Mouse (Mus musculus): ENCODE measurements around the gene Ube2j2.

Ube2j2 gene

DNA sequence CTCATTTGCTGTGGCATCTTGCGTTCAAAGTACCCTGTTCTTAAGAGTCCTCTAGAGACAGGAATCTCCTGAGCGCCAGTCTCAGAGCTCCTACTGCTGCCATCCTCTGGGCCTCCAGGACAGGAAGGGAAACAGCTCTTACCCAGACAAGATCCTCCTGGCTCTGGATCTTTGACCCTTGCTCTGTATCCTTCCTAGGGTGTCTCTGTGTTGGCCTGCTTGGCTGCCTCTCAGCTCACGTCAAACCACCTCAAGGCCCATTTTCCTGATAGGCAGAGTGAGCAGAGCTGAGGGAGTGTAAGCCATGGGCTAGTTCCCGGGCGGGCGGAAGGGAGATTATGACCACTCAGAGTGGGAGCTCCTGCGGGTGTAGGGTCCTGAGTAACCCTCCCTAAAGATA is 19.5 kb downstream of the Ube2j2 start:
- DNase-seq (ENCODE audit: low spot score): no peak

DNA sequence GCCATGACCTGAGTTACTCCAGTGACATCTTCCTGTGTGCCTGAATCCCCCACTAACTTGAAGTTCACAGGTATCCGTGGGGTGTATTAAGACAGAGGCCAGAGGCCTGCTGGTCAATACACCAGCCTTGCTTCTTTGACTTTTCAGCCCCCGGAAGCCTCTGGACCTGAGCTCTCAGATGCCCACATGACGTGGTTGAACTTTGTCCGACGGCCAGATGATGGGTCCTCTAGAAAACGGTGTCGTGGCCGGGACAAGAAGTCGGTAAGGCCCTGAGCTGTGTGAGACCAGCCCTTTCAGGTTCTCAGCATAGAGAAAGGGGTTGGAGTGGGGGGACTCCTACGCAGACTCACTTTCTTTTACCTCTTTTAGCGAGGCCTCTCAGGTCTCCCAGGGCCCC is 20.8 kb downstream of the Ube2j2 start:
- DNase-seq (ENCODE audit: low spot score): no peak

GRCm38 (mm10) chr4:155969043-155969653 is 25.5 kb downstream of the Ube2j2 start:
- no peak for DNase-seq (ENCODE audit: low spot score)

DNA sequence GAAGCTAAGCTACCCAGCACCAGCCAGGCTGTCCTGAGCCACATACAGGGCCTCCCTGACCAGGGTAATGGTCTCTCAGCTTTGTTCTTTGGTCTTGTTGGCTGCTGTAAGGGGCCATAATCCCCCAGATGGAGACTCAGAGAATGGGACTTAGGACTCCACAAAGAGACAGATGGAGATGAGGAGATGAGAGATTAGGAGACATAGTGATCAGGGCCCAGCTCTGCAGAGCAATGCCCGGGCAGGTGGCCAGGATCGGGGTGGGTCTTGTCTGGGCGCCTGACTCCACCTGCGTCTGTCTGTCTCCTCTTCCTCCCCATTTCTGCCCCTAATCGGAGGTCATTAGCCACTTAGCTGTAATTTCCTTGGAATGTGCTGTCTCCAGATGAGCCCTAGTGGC is 26.7 kb downstream of the Ube2j2 start:
- no peak for DNase-seq (ENCODE audit: low spot score)

DNA sequence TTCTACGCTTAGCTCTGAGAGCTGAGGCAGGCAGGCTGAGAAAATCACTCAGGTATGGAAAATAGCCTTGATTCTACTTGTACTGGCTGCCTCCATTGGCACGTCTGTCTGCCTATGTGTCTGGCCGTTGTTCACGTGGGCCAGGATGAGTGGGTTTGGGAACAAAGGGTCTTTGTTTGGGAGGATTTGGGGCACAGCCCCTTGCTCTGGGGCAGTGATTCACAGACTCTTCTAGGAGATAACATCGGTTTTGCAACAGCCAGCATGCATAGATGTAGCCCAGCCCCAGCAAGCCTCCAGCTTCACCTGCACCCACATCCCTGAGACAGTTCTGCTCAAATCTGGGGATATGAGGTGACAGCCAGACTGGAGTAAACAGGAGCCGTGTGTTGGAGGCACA is 29.0 kb downstream of the Ube2j2 start:
- DNase-seq (ENCODE audit: low spot score): no peak

- DNase-seq (ENCODE audit: low spot score): no peak
These were observed 29.6 kb downstream of the Ube2j2 start for GRCm38 (mm10) chr4:155973239-155973638.

DNA sequence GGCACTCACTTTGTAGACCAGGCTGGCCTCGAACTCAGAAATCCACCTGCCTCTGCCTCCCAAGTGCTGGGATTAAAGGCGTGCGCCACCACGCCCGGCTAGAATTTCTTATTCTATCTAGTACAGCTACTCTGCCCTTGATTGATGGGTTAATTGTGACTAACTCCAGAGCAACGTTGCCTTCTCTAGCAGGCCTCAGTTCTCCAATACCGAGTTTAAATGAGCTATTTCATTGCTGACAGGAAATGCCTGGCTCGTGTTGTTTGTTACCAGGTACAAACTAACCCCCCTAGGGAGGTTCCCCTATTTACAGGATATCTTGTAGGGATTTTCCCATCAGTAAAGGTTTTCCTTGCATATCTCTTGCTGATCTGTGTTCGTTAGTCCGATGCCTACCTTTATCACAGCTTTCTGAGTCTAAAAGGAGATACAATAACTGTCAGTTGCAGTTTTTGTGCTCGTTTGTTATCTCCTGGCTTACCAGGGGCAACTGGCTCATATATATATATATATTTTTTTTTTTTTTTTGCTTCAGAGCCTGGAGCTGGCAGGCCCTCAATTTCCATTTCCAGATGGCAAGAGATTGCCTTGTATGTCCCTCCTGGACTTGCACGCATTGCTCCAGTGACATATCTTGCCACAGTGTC is 37.9 kb downstream of the Ube2j2 start:
- DNase-seq (ENCODE audit: low spot score): no peak

GRCm38 (mm10) chr4:155983788-155984187 is 40.2 kb downstream of the Ube2j2 start:
- no peak for DNase-seq (ENCODE audit: low spot score)

DNA sequence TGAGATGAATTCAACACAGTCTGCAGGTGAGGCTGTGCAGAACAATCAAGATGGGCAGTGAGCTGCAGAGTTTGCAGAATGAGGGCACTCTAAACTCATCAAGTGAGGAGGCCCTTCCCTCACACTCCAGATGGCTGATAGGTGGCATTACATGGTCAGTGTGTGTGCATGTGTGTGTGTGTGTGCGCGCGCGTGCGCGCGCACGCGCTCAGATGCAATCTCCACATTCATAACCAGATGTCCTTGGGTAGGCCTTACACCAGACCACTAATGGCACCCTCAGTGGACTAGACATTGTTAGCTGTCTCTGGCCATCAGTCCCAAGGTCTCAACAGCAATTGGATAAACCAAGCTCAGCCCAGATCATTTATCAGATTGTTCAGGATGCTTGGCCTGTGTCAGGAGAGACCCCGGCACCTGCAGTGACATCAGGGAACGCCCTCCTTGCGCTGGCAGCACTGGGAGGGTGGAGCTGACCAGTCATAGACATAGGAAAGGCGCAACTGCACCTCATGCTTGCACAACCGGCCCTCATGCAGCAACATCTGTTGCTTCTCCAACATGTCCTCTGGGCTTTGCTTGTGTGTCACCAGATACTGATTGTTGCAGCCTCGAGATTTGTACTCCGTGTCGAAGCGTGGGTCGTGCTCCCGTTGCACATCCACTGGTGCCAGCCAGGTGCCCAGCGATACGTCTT is 47.7 kb downstream of the Ube2j2 start:
- peak; percentile 24 for DNase-seq (ENCODE audit: low spot score)

GRCm38 (mm10) chr4:155991908-155992230 is 48.2 kb downstream of the Ube2j2 start:
- no peak for DNase-seq (ENCODE audit: low spot score)

DNA sequence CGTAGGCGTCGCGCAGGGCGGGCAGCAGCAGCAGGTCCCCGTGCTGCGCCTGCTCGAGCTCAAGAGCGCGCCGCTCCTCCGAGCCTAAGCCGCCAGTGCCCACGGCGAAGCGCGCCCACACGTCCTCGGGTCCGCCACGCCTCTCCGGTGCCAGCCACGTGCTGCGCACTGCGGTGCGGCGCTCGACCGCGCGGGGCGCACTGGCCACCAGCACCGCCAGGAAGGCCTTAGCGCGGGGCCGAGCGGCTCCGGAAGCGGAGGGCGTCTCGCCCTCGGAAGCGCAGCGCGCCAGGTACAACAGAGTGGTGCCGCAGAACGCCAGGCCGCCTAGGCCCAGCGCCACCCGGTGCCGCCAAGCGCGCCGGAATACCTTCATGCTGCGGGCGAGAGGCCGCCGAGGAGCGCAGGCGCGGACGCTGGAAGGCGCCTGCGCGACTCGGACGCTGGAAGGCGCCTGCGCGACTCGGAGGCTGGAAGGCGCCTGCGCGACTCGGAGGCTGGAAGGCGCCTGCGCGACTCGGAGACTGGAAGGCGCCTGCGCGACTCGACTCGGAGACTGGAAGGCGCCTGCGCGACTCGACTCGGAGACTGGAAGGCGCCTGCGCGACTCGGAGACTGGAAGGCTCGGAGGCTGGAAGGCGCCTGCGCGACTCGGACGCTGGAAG is 48.7 kb downstream of the Ube2j2 start, which contains the start of the genes B3galt6 and Sdf4:
TSS of gene B3galt6 (minus strand) at position 409 of the 665 bp plus-strand sequence.
TSS of gene Sdf4 (plus strand) at position 632 of the 665 bp plus-strand sequence.
- peak; percentile 78 for DNase-seq (ENCODE audit: low spot score)

- DNase-seq (ENCODE audit: low spot score): peak; percentile 97
These were observed 49.4 kb downstream of the Ube2j2 start for GRCm38 (mm10) chr4:155992906-155993547.

DNA sequence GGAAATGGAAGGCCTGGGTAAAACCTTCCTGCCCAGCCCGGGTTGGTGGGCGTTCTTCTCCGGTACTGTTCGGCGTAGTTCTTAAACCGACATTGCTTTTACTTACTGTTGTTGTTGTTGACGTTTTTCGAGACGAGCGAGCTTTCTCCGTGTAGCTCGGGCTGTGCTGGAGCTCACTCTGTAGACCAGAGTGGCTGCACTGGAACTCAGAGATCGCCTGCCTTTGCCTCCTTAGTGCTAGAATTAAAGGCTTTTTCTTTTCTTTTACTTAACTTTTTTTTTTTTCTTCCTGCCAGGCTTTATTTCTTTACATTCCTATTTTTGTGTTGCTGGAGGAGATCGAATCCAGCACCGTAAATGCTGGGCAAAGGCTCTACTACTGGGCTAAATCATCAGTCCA is 50.0 kb downstream of the Ube2j2 start:
- DNase-seq (ENCODE audit: low spot score): no peak

GRCm38 (mm10) chr4:156004109-156004508 is 60.5 kb downstream of the Ube2j2 start:
- DNase-seq (ENCODE audit: low spot score): no peak

DNA sequence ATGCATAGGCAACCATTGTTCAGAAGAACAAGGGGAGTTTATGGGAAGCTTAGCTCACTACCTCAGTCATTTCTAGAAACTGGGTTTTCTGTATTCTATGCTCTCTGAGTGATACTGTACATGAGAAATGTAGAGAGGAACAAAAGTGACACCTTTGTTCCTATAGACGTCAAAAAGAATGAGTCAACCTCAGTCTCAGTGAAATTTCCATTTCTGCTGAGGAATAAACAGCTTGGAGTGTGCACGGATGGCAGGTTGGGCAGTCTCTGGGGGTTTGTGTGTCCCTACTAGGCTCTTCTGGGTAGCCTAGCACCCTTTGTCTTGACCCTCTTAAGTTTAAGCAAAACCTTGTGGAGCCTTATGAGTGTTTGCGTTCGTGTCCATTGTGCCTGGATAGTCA is 64.7 kb downstream of the Ube2j2 start:
- no peak for DNase-seq (ENCODE audit: low spot score)
